Mouse (Mus musculus) gastrocnemius, postnatal 10 days (tissue): ENCODE data around the gene Mettl7a2. TPM values are rescaled to one million over a fixed set of nuclear protein-coding genes. Genes with fewer than 3 reads are reported as not detected.
"Not testable (repeated sequence)": the region's sequence is repeated elsewhere in the genome, so short reads cannot be mapped to it uniquely, and the experiment has no call there.

Experiments
- DNase-seq: peaks from one replicate; pipeline ENCODE4 v3.0.0; 2021; ENCODE audit warnings: mixed read lengths
- total RNA-seq, 2 experiments: library from RNA; stranded (reverse); gene quantifications; 2 replicates each; pipeline ENCODE4 v1.2.3; 2021

Mettl7a2 gene
- total RNA-seq, 2 experiments from 2014 or later = 0.31 to 0.77 TPM

DNA sequence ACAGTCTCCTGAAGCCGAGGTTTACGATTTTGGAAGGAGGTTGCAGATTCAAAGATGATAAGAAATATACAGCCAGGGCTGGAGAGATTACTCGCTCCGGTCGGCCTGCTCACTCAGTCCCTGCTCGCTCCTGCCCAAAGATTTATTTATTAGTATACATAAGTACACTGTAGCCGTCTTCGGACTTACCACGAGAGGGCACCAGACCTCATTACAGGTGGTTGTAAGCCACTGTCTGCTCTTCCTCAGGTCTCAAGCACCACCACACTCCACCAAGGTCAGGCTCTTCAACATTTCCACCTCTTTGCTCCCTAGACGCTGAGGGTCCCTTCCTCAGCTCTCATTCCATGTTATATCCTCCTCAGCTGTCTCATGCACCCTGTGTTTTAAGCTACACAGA is 15.2 kb upstream of the Mettl7a2 start:
- peak; percentile 49 for DNase-seq

- not testable (repeated sequence) for DNase-seq
Measured at GRCm38 (mm10) chr15:100341314-100341980, 11.6 kb upstream of the Mettl7a2 start.

GRCm38 (mm10) chr15:100345484-100345883 is 7.5 kb upstream of the Mettl7a2 start:
- DNase-seq = no peak

- DNase-seq = no peak
Measured at GRCm38 (mm10) chr15:100346761-100347160, 6.2 kb upstream of the Mettl7a2 start.

GRCm38 (mm10) chr15:100349496-100349895 is 3.5 kb upstream of the Mettl7a2 start:
- DNase-seq = no peak

DNA sequence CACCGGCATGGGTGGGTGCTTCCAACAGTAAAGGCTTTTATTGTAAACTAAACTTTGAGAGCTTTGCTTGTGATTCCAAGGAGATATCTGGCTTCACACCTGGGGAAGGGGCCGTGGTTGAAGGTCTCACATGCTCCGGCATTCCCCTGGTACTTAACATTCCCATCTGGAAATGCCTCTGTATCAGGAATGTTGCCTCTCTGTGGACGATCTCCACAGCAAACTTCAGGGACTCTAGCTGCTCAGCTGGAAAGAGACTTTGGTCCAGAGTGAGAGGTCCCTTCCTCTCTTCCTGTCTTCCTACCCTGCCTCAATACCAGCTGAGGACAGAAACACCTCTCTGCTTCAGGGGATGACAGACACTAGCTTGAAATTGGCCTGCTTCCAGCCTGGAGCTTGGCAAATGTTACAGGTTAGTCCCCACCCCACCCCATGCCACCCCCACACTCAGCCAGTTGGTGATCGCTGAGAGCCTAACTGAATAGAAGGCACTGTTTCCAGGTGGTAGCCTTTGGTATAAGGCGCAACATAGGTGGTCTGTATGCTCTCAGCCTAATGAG is 1.4 kb upstream of the Mettl7a2 start:
- DNase-seq = no peak

DNA sequence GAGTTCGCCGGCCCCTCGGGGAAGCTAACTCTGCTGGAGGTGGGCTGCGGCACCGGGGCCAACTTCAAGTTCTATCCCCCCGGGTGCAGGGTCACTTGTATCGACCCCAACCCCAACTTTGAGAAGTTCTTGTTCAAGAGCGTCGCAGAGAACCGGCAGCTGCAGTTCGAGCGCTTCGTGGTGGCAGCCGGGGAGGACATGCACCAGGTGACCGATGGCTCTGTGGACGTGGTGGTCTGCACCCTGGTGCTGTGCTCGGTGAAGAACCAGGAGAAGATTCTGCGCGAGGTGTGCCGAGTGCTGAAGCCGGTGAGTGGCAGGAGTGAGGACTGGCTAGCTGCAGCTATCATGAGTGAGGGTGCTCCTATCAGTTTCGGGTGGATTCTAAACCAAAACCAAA is 399 bp downstream of the Mettl7a2 start:
- DNase-seq = not testable (repeated sequence)

GRCm38 (mm10) chr15:100355876-100356275 is 2.9 kb downstream of the Mettl7a2 start:
- DNase-seq = no peak

DNA sequence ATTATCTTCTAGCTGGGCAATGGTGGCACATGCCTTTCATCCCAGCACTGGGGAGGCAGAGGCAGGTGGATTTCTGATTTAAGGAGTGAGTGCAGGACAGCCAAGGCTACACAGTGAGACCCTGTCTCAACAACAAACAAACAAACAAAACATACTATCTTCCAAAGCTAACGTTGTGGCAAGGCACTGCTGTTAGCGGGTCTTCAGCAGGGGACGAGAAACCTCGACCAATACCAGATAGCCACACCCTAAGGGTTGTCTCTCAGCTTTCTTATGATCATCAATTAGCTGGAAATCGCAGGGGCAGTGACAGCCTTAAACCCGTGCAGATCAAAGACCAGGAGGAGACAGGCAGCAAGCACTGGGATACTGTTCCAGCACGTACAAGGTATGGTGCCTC is 11.2 kb downstream of the Mettl7a2 start, which contains the start of gene Higd1c:
Gene Higd1c (plus strand): TSS at position 301 of the 400 bp plus-strand sequence.
- no peak for DNase-seq

DNA sequence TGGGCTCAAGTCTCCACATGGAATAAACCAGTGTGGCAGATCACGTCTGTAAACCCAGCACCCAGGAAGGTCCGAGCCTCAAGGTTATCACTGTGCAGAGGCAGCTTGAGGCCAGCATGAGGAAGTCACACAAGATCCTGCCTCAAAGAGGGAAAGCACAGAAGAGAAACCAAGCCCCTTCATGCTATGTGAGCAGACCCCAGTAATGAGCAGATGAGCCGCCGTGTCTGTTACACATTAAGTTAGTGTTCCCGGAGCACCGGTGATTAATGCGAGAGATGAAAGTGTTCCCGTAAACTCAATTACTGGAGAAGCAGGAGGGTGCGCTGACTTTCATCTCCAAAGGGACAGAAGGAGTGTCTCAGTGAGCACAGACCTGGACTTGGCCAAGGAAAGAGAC is 13.0 kb downstream of the Mettl7a2 start:
- DNase-seq = not testable (repeated sequence)

- no peak for DNase-seq
Measured at GRCm38 (mm10) chr15:100367119-100367518, 14.1 kb downstream of the Mettl7a2 start.

- peak; percentile 58 for DNase-seq
Measured at GRCm38 (mm10) chr15:100375066-100375465, 22.1 kb downstream of the Mettl7a2 start.

GRCm38 (mm10) chr15:100377847-100378505 is 25.0 kb downstream of the Mettl7a2 start:
- DNase-seq = not testable (repeated sequence)

- no peak for DNase-seq
Measured at GRCm38 (mm10) chr15:100379658-100380057, 26.7 kb downstream of the Mettl7a2 start.

DNA sequence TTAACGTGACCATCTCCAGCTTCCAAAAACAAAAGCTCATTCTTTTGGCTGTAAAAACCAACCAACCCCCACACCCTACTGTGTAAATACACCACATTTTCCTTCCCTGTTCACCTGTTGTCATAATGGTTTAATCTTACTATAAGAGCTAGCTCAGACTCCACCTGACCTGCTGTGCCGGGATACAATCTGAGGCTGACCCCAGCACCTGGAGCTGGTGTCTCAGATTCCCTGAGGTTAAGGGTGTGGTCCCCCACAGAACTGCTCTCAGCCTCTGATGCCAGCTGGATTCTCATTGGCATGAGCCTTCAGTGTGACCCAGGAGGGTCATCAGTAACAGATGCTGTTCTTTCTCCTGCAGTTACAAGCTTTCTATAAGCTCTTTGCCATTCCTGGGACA is 27.1 kb downstream of the Mettl7a2 start:
- no peak for DNase-seq

- no peak for DNase-seq
Measured at GRCm38 (mm10) chr15:100385705-100386104, 32.7 kb downstream of the Mettl7a2 start.

GRCm38 (mm10) chr15:100387544-100388223 is 34.7 kb downstream of the Mettl7a2 start:
- DNase-seq = no peak

GRCm38 (mm10) chr15:100388224-100388835 is 35.3 kb downstream of the Mettl7a2 start:
- no peak for DNase-seq

- DNase-seq = no peak
Measured at GRCm38 (mm10) chr15:100388886-100389285, 35.9 kb downstream of the Mettl7a2 start.

DNA sequence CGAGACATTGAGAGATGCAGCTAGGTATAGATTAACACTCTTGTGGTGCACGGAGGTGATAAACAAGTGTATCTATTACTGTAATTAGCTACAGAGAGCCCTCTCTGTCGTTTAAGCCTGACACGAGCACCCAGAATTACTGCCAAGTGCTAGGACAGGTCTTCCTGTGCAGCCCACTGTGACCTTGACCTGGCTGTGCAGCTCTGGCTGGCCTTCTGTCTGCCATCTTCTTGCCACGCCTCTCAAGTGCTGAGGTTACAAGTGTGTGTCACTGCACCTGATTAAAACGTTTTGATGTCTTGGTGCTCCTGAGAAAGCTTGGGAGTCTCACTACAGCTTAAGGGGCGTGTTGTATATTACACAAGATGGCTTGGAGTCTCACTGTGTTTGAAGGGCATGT is 38.1 kb downstream of the Mettl7a2 start:
- DNase-seq = no peak

DNA sequence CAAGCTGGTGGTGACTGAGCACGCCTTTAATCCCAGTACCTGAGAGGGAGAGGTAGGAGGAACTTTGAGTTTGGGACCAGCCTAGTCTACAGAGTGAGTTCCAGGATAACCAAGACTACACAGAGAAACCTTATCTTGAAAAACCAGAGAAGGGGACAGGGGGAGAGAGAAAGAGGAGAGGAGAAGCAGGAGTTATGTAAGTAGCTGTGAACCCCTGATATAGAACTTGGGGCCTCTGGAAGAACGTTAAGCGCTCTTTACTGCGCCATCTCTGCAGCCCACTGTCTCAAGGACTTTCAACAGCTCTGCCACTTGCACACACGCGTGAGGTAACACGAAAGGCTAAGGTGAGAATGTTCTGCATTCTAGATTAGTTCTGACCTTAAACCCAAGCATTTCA is 38.6 kb downstream of the Mettl7a2 start:
- DNase-seq = no peak

DNA sequence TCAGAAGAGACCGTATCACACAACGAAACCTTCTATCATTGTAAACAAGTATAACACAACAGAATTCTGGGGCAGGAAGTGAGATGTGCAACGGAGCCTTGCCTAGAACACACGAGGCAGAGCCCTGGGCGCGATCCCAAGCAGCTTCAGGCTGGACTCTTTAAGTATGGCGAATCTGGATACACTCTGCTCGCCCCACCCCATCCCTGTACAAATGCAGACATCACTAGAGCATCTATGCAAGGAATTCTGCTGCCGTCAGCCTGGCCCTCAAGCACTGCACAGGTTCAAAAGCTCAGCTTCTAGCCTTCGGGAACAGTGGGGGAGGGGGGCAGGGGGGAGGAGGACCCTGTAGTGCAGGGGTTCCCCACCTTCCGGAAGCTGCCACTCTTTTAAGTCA is 40.0 kb downstream of the Mettl7a2 start:
- no peak for DNase-seq

GRCm38 (mm10) chr15:100395561-100395960 is 42.6 kb downstream of the Mettl7a2 start:
- DNase-seq = no peak
